Mouse (Mus musculus) heart, embryonic 16.5 days (tissue): Measurements from ENCODE around the gene Rpl41. TPM values are rescaled to one million over a fixed set of nuclear protein-coding genes. Genes with fewer than 3 reads are reported as not detected.
A peak's percentile ranks its signal among the peaks of the same experiment; 100 is the strongest.
"Not testable (repeated sequence)": the region's sequence is repeated elsewhere in the genome, so short reads cannot be mapped to it uniquely, and the experiment has no call there.

ENCODE experiments used
- ATAC-seq: fragments of 200-750 bp; cut with Nextera tagmentation; replicated peaks from 2 replicates; pipeline ENCODE4 v1.8.0; 2017; ENCODE audit warnings: moderate number of reproducible peaks; ENCODE audit not compliant: insufficient read depth, low FRiP score; ENCODE audit errors: extremely low read depth
- H3K27ac ChIP-seq: fragments of 300-500 bp; sonication (generic); 2 replicates; pipeline ENCODE4 v1.5.1; 2014; ENCODE audit warnings: mild to moderate bottlenecking, low read length, control low read depth, moderate library complexity
- H3K27me3 ChIP-seq: fragments of 300-500 bp; sonication (generic); 2 replicates; pipeline ENCODE4 v1.6.1; 2014; ENCODE audit warnings: low read length, mixed read lengths; ENCODE audit not compliant: control insufficient read depth, insufficient read depth
- H3K36me3 ChIP-seq: fragments of 300-500 bp; sonication (generic); 2 replicates; pipeline ENCODE4 v1.6.1; 2014; ENCODE audit not compliant: control insufficient read depth, insufficient read depth
- H3K4me1 ChIP-seq: fragments of 300-500 bp; sonication (generic); 2 replicates; pipeline ENCODE4 v1.6.1; 2014; ENCODE audit warnings: low read length, mixed read lengths; ENCODE audit not compliant: control insufficient read depth, insufficient read depth
- H3K4me2 ChIP-seq: fragments of 300-500 bp; sonication (generic); 2 replicates; pipeline ENCODE4 v1.6.1; 2014; ENCODE audit warnings: low read depth, mild to moderate bottlenecking, control low read depth, low read length
- H3K4me3 ChIP-seq: fragments of 300-500 bp; sonication (generic); 2 replicates; pipeline ENCODE4 v1.5.1; 2014; ENCODE audit warnings: mild to moderate bottlenecking, control low read depth, low read length
- H3K9ac ChIP-seq: fragments of 300-500 bp; sonication (generic); 2 replicates; pipeline ENCODE4 v1.6.1; 2014; ENCODE audit warnings: low read length, control low read depth
- H3K9me3 ChIP-seq: fragments of 300-500 bp; sonication (generic); replicated peaks from 2 replicates; pipeline ENCODE4 v1.6.1; 2016; ENCODE audit warnings: low read length; ENCODE audit not compliant: control insufficient read depth
- WGBS: fragments of 180-500 bp; shearing (Covaris S2); extraction: QIAGEN DNeasy Blood & Tissue Kit; methylation state at CpG from one replicate; pipeline ENCODE4 v1.1.7; 2014; 5-methylcytosine and 5-hydroxymethylcytosine counted together
- polyA plus RNA-seq: library from polyadenylated mRNA; unstranded; fragments of >200 nt; fragmentation: Nextera tagmentation; extraction: Ambion mirVana; gene quantifications from 2 replicates; pipeline ENCODE4 v1.2.1, GENCODE M21; 2015

Rpl41 gene
- polyA plus RNA-seq, 1 experiment from 2014 or later, result 1,776 TPM

DNA sequence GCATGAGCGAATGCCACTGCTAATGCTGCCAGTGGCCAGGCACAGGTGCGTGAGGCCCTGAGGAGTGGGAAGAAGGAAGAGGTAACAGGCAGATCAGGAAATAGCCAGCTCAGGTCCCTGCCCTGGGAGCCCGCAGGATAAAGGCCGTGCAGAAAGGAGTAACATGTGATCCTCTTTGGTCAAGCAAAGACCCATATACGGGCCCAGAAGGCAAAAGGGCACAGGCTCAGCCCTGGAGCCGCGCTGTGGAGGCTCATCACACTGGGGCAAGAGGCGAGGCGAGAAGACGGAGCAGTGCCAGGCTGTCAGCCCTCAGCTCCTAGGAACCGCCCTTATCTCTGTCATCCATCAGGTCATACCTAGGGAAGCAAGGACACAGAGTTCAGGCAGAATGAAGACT is 38.8 kb downstream of the Rpl41 start:
- no peaks in the 10 kb centered on the region for H3K27me3 ChIP-seq
- H3K27ac ChIP-seq, result no peak overlapping the region
- H3K4me1 ChIP-seq, result no peaks in the 10 kb centered on the region; the same call in 1 of the 2 replicates
- ATAC-seq, result no peak
- H3K9ac ChIP-seq, result no peak overlapping the region
- no peak overlapping the region for H3K4me3 ChIP-seq
- H3K4me2 ChIP-seq, result no peak overlapping the region
- H3K36me3 ChIP-seq, result peaks cover 13% of the 10 kb centered on the region
- H3K9me3 ChIP-seq, result no peaks in the 10 kb centered on the region
- 81% methylated on average over 11 of the region's 11 CpGs for WGBS

DNA sequence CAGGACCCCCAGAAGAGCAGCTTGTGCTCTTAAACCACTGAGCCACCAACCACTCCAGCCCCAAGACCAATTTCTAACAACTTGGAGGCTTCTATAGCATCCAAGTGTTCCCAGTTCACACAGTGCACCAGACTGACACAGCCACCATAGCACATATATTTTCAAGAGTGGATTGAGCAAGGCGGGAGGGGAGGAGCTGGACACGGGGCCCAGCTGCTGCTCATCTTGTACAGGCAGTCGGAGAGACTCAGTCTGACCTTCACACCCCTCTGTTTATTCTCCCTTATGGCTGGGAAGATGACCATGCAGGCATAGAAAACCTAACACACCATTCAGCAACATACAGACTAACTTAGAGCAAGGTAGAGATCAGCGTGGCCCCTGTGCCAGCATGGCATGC is 39.3 kb downstream of the Rpl41 start:
- H3K36me3 ChIP-seq, result peaks cover 10% of the 10 kb centered on the region; the same call in 1 of the 2 replicates
- WGBS, result 77% methylated on average over 4 of the region's 4 CpGs
- ATAC-seq, result no peak
- H3K9me3 ChIP-seq, result no peaks in the 10 kb centered on the region
- H3K27ac ChIP-seq, result no peak overlapping the region
- H3K9ac ChIP-seq, result no peak overlapping the region
- no peak overlapping the region for H3K4me2 ChIP-seq
- H3K4me3 ChIP-seq, result no peak overlapping the region
- H3K4me1 ChIP-seq, result peaks cover 3% of the 10 kb centered on the region
- H3K27me3 ChIP-seq, result no peaks in the 10 kb centered on the region

DNA sequence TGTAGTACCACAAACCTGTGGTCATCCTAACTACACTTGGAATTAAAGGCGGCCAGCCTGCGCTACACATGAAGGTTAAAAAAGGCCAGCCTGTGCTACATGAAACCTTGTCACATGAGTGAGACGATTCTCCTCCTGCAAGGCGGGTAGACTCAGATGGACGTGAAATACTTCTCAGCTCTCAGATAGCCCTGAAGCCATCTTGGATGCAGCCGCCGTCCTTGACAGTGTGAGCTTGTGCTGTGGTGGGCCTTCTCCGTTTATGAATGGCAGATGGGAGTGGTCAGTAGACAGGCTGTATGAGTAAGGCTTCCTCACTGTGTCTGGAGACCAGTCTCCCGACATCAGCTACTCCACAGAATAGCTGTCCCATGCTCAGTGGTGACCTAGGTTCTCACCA is 39.9 kb downstream of the Rpl41 start:
- H3K27ac ChIP-seq, result no peak overlapping the region
- H3K4me1 ChIP-seq, result peaks cover 9% of the 10 kb centered on the region
- H3K9ac ChIP-seq, result no peak overlapping the region
- H3K36me3 ChIP-seq, result peaks cover 10% of the 10 kb centered on the region; the same call in 1 of the 2 replicates
- no peaks in the 10 kb centered on the region for H3K27me3 ChIP-seq
- H3K4me3 ChIP-seq, result no peak overlapping the region
- no peak for ATAC-seq
- H3K4me2 ChIP-seq, result no peak overlapping the region
- H3K9me3 ChIP-seq, result no peaks in the 10 kb centered on the region
- 86% methylated on average over 9 of the region's 9 CpGs for WGBS

DNA sequence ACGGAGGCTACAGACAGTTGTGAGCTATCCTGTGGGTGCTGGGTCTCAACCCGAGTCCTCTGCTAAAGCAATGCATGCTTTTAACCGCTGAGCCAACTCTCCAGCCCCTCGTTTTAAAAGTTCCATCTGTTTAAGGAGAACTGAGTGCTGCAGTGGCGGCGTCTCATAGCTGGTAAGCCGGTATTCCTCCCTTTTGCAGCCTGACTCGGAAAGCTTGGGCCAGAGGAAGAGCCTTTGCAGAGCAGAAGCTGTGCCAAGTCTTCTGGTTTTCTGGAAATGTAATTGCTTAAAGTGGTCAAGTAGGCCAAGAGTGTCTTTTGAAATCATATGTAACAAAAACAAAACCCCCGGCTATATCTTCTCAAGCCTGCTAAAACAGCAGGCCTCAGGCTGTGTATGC is 40.8 kb downstream of the Rpl41 start:
- Histone ChIP-seq H3K9me3 (no peaks in the 10 kb centered on the region), H3K9ac (no peak overlapping the region), H3K36me3 (peaks cover 7% of the 10 kb centered on the region; the same call in 1 of the 2 replicates), H3K4me1 (peaks cover 12% of the 10 kb centered on the region), H3K27ac (no peak overlapping the region), H3K27me3 (no peaks in the 10 kb centered on the region), H3K4me3 (no peak overlapping the region), H3K4me2 (no peak overlapping the region)
- 72% methylated on average over 9 of the region's 9 CpGs for WGBS
- ATAC-seq, result no peak

DNA sequence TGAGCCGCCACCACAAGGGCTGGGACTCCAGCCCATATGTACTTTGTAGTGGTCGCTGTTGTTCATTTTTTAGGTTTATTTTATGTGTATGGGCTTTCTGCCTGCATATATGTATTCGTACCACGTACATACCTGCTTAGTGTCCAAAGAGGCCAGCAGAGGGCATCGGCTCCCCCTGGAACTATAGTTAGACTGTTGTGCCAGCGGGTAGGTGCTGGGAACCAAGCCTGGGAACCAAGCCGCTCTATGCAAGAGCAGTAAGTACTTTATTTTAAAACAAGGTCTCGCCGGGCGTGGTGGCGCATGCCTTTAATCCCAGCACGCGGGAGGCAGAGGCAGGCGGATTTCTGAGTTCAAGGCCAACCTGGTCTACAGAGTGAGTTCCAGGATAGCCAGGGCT is 43.1 kb downstream of the Rpl41 start:
- H3K27me3 ChIP-seq, result no peaks in the 10 kb centered on the region
- no peak overlapping the region for H3K4me3 ChIP-seq
- no peak overlapping the region for H3K9ac ChIP-seq
- H3K9me3 ChIP-seq, result no peaks in the 10 kb centered on the region
- H3K27ac ChIP-seq, result no peak overlapping the region
- ATAC-seq, result no peak
- WGBS, result 94% methylated on average over 14 of the region's 14 CpGs
- H3K4me2 ChIP-seq, result no peak overlapping the region
- peaks cover 12% of the 10 kb centered on the region for H3K4me1 ChIP-seq
- peaks cover 3% of the 10 kb centered on the region; the same call in 1 of the 2 replicates for H3K36me3 ChIP-seq

DNA sequence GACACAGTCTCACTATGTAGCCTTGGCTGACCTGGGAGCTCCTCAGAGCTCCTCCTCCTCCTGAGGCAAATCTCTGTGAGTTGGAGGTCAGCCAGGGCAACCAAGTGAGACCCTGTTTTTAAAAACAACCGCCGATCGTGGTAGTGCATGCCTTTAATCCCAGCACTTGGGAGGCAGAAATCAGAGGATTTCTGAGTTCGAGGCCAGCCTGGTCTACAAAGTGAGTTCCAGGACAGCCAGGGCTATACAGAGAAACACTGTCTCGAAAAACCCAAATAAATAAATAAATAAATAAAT is 43.8 kb downstream of the Rpl41 start:
- peaks cover 12% of the 10 kb centered on the region for H3K4me1 ChIP-seq
- WGBS, result 72% methylated on average over 5 of the region's 5 CpGs
- not testable (repeated sequence) for H3K4me2 ChIP-seq, H3K4me3 ChIP-seq, ATAC-seq, H3K27ac ChIP-seq, H3K9me3 ChIP-seq, H3K36me3 ChIP-seq, H3K27me3 ChIP-seq, H3K9ac ChIP-seq

DNA sequence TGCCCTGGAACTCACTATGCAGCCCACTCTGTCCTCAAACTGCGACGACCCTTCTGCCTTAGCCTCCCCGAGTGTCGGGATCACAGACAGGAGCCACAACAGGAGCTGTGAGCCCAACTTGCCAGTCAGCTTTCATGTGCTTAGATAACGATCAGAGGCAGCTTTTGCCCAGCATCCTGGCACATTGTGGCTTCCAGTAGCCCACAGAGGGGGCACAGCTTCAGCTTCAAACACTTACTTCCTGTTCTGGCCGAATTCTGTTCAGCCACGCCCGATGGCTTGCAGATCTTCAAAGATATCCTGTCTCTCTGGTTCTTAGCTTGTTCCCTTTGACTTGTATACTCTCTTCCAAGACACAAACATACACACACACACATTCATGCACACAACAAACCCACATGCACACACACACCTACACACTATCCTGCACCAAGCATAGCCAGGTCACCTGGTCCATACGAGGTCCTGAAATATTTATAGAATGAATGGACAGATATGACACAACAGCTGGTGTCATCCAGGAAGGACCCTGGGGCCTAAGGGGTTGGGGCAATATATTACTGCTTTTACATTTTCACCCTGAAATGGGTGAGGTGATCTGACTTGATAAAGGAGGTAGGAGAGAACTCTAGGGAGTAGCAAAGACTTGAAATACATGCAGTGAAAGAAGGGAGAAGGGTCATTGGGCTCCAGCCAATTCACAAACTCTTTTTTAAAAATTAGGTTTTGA is 44.3 kb downstream of the Rpl41 start:
- Histone ChIP-seq H3K4me2 (no peak overlapping the region; the same call in 1 of the 2 replicates), H3K36me3 (no peaks in the 10 kb centered on the region), H3K27ac (peak overlapping the region; percentile 31), H3K4me3 (no peak overlapping the region), H3K27me3 (no peaks in the 10 kb centered on the region), H3K9me3 (no peaks in the 10 kb centered on the region), H3K4me1 (peaks cover 12% of the 10 kb centered on the region), H3K9ac (peak overlapping the region; percentile 34; the same call in 1 of the 2 replicates)
- ATAC-seq, result no peak
- WGBS, result 54% methylated on average over 9 of the region's 9 CpGs

DNA sequence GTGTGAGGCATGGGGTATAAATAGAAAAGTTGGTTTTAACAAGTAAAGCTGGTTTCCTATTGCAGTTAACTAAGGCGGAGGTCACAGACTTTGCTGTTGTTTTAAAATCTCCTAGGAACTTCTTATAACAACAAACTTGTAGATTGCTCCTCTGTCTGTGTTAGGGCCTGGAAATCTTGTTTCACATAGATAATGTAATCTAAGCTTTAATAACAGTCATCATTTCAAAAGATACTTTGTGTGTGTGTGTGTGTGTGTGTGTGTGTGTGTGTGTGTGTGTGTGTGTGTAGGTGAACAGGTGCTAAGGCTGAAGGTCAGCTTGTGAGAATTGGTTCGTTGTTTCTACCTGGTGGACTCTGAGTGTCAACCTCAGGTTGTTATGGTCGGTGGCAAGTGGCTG is 45.1 kb downstream of the Rpl41 start:
- no peak overlapping the region for H3K4me2 ChIP-seq
- H3K4me3 ChIP-seq, result no peak overlapping the region
- WGBS, result 80% methylated on average over 3 of the region's 3 CpGs
- H3K27ac ChIP-seq, result no peak overlapping the region
- H3K27me3 ChIP-seq, result no peaks in the 10 kb centered on the region
- no peak overlapping the region for H3K9ac ChIP-seq
- H3K4me1 ChIP-seq, result peaks cover 12% of the 10 kb centered on the region
- H3K9me3 ChIP-seq, result no peaks in the 10 kb centered on the region
- ATAC-seq, result no peak
- no peaks in the 10 kb centered on the region for H3K36me3 ChIP-seq

DNA sequence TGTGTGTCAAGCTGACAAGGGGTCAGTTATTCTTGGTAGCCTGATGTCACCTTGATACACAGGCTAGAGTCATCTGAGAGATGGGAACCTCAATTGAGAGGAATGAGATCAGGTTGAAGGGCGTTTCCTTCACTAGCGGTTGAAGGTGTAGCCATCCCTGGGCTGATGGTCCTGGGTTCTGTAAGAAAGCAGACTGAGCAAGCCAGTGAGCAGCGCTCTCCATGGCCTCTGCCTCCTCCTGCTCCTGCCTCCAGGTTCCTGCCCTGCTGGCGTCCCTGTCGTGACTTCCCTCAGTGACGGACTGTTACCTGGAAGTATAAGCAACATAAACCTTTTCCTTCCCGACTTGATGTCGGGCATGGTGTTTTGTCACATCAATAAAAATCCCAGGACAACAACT is 45.6 kb downstream of the Rpl41 start:
- 78% methylated on average over 8 of the region's 8 CpGs for WGBS
- no peak for ATAC-seq
- no peak overlapping the region for H3K4me2 ChIP-seq

More for the DNA sequence above, 45.6 kb downstream of the Rpl41 start:
- Histone ChIP-seq H3K9me3 (no peaks in the 10 kb centered on the region), H3K27ac (no peak overlapping the region), H3K4me3 (no peak overlapping the region), H3K36me3 (no peaks in the 10 kb centered on the region), H3K9ac (no peak overlapping the region), H3K27me3 (no peaks in the 10 kb centered on the region), H3K4me1 (peaks cover 12% of the 10 kb centered on the region)
